In the genomic region with DNA sequence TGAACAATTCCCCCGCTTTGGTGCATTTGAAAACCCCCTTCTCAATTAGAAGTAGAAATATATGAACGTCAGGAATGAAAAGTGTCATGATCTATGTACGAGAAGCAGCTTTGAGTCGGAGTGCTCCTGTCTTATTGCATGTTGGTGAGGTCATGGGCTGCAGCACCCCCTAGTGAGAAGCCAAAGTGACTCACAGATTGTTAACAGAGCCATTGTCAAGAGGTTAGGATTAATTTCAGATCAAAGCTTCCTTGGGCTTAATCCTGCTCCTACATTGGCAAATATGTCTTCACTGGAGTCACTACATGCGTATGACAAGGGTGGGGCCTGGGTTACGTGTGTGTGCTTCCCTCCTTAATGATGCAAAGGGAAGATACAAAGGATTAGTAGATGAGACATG, we compare ENCODE assay signal across 11 mouse cellular contexts.
DNase-seq lines count a peak whose midpoint lies in the region; ATAC-seq and TF ChIP-seq lines count a peak whose summit lies in the region.
"Had no signal": no experiment of that assay in that cellular context is flagged by ENCODE, and none has a peak within 500 bp of the region (broad histone marks: within the 10 kb centered on the region; RNA-seq: fewer than 3 reads in every experiment).

No protein-coding gene starts in this region.

- H3ac ChIP-seq in myocyte (ENCODE audit: control insufficient read depth, insufficient read length): no peak overlapping the region

- H3K4me3 ChIP-seq in forebrain, embryonic 14.5 days (ENCODE audit: low read depth, low read length): no peak overlapping the region
- H3K4me3 ChIP-seq in forebrain, embryonic 12.5 days (replicated peaks): no peak overlapping the region
- H3K4me3 ChIP-seq in cortical plate, adult 2 months (ENCODE audit: insufficient read depth, low read length): no peak overlapping the region
- no peak overlapping the region for H3K4me3 ChIP-seq in myocyte

- H3K9ac ChIP-seq in forebrain, embryonic 14.5 days (ENCODE audit: low read length): no peak overlapping the region
- H3K9ac ChIP-seq in forebrain, embryonic 12.5 days: no peak overlapping the region

- H3K79me2 ChIP-seq in myocyte (ENCODE audit: control insufficient read depth, insufficient read depth): no peaks in the 10 kb centered on the region

- peak; percentile 15 for DNase-seq in forebrain, embryonic 14.5 days (ENCODE audit: low spot score)
- peak; percentile 4 for DNase-seq in left cerebral cortex, adult 11 months (ENCODE audit: low spot score)
- no peak for DNase-seq in left cerebral cortex, postnatal 36 days (ENCODE audit: low spot score in 2 of 2)
- DNase-seq in cerebellum, adult 11-12 months: no peak
- DNase-seq in frontal cortex, postnatal 36 days (ENCODE audit: low spot score in 2 of 2): no peak
- DNase-seq: gastrocnemius, postnatal 14 days had no signal

- TF ChIP-seq CTCF in cortical plate, adult 2 months (IDR thresholded peaks at IDR 0.05; ENCODE audit: extremely low read depth, insufficient read depth, low read length): peak; percentile 32; the same call in 1 of the 2 replicates

- intact Hi-C loops in left cerebral cortex, postnatal 36 days (cut with DNase I): loop anchor here (5.0 kb wide), 1 partner anchor 162 kb away; no protein-coding TSS in a partner anchor

- H3K36me3 ChIP-seq in forebrain, embryonic 14.5 days (ENCODE audit: control insufficient read depth, insufficient read depth, low read length): no peaks in the 10 kb centered on the region
- no peaks in the 10 kb centered on the region for H3K36me3 ChIP-seq in forebrain, embryonic 12.5 days (replicated peaks)
- H3K36me3 ChIP-seq in myocyte (ENCODE audit: control insufficient read depth, insufficient read depth): no peaks in the 10 kb centered on the region

- ATAC-seq in forebrain, embryonic 14.5 days: no peak
- ATAC-seq in forebrain, embryonic 12.5 days (ENCODE audit: low FRiP score): no peak
- ATAC-seq: CD4-positive, CD25-positive, alpha-beta regulatory T cell, adult 4 months had no signal

- H3K4me1 ChIP-seq in forebrain, embryonic 14.5 days (ENCODE audit: control insufficient read depth, insufficient read depth, low read length): no peaks in the 10 kb centered on the region
- H3K4me1 ChIP-seq in forebrain, embryonic 12.5 days: no peaks in the 10 kb centered on the region
- no peaks in the 10 kb centered on the region; the same call in 1 of the 2 replicates for H3K4me1 ChIP-seq in cortical plate, adult 2 months (ENCODE audit: control insufficient read depth, insufficient read depth, low read length)

- no peak overlapping the region for H3K4me2 ChIP-seq in forebrain, embryonic 14.5 days (ENCODE audit: low read length)
- no peak overlapping the region for H3K4me2 ChIP-seq in forebrain, embryonic 12.5 days
- peak overlapping the region; percentile 25 for H3K4me2 ChIP-seq in myocyte (ENCODE audit: low read depth)

- no peak overlapping the region for H3K27ac ChIP-seq in forebrain, embryonic 14.5 days (ENCODE audit: low read depth, low read length)
- no peak overlapping the region for H3K27ac ChIP-seq in forebrain, embryonic 12.5 days
- H3K27ac ChIP-seq in cortical plate, adult 2 months (ENCODE audit: insufficient read depth, low read length): no peak overlapping the region; the same call in 1 of the 2 replicates
- H3K27ac ChIP-seq: macrophage had no signal

- WGBS in forebrain, embryonic 14.5 days: 82% methylated on average over 6 of the region's 6 CpGs
- 73% methylated on average over 6 of the region's 6 CpGs for WGBS in forebrain, embryonic 12.5 days

- no peaks in the 10 kb centered on the region for H3K27me3 ChIP-seq in forebrain, embryonic 14.5 days (replicated peaks; ENCODE audit: control insufficient read depth, insufficient read depth, low read length)
- no peaks in the 10 kb centered on the region for H3K27me3 ChIP-seq in forebrain, embryonic 12.5 days
- H3K27me3 ChIP-seq in myocyte (ENCODE audit: control insufficient read depth, insufficient read depth, insufficient read length): no peaks in the 10 kb centered on the region

- H3K9me3 ChIP-seq in forebrain, embryonic 14.5 days (replicated peaks; ENCODE audit: control insufficient read depth, low read length): no peaks in the 10 kb centered on the region
- no peaks in the 10 kb centered on the region for H3K9me3 ChIP-seq in forebrain, embryonic 12.5 days

- TF ChIP-seq POLR2A in cortical plate, adult 2 months (IDR thresholded peaks at IDR 0.05; ENCODE audit: extremely low read depth, insufficient read depth, low read length): no peak
- TF ChIP-seq POLR2A in myocyte (IDR thresholded peaks at IDR 0.05; ENCODE audit: insufficient read length, low read depth): no peak

TF ChIP-seq in myocyte, 11 proteins besides CTCF, POLR2A, EP300 and RAD21:
- no peak for TF ChIP-seq MYOG (IDR thresholded peaks at IDR 0.05; ENCODE audit: control insufficient read depth in 1 of 3, insufficient read depth in 1 of 3, insufficient read length in 2 of 3, low read depth in 2 of 3)
- TF ChIP-seq MYOD1 (IDR thresholded peaks at IDR 0.05; ENCODE audit: control insufficient read depth in 1 of 3, insufficient read length in 2 of 3, low read depth in 2 of 3): no peak
- no peak for TF ChIP-seq E2F4 (IDR thresholded peaks at IDR 0.05; ENCODE audit: insufficient read depth)
- TF ChIP-seq REST (IDR thresholded peaks at IDR 0.05; ENCODE audit: insufficient read depth, insufficient read length): no peak
- no peak for TF ChIP-seq MAX (IDR thresholded peaks at IDR 0.05; ENCODE audit: low read depth)
- no peak for TF ChIP-seq TCF3 (IDR thresholded peaks at IDR 0.05; ENCODE audit: insufficient read length, low read depth)
- no peak for TF ChIP-seq USF1 (IDR thresholded peaks at IDR 0.05; ENCODE audit: low read depth)
- no peak for TF ChIP-seq POLR2AphosphoS2 (IDR thresholded peaks at IDR 0.05; ENCODE audit: insufficient read length, low read depth)
- TF ChIP-seq TCF12 (IDR thresholded peaks at IDR 0.05; ENCODE audit: insufficient read depth, poor library complexity, severe bottlenecking): no peak
- TF ChIP-seq SRF (IDR thresholded peaks at IDR 0.05; ENCODE audit: control insufficient read depth, insufficient read length, low read depth): no peak
- TF ChIP-seq CEBPB (IDR thresholded peaks at IDR 0.05; ENCODE audit: insufficient read depth, poor library complexity, severe bottlenecking): no peak
TF ChIP-seq in myocyte: peak in this region for 0.

Comparison
In these comparisons a context has a peak if more than half of its experiments do, and no peak if none do; other contexts are left out.
1. DNase-seq: peak in forebrain, embryonic 14.5 days (single experiment) and left cerebral cortex, adult 11 months (single experiment); none in left cerebral cortex, postnatal 36 days (0 of 2), cerebellum, adult 11-12 months (single experiment) and frontal cortex, postnatal 36 days (0 of 2).